Mouse (Mus musculus) cerebellum, adult 2 months (tissue): ENCODE measurements around the gene Slc19a3.

Source experiments
- CTCF ChIP-seq: fragments of 200-500 bp; IDR thresholded peaks from 2 replicates; pipeline ENCODE4 v1.5.1; 2011; ENCODE audit warnings: low read depth, mild to moderate bottlenecking, control low read depth, low read length, moderate library complexity, borderline replicate concordance; ENCODE audit not compliant: insufficient read depth
- POLR2A ChIP-seq: fragments of 200-500 bp; IDR thresholded peaks from 2 replicates; pipeline ENCODE4 v1.6.1; 2011; ENCODE audit warnings: low read length, control low read depth, borderline replicate concordance; ENCODE audit not compliant: insufficient read depth

GRCm38 (mm10) chr1:82993947-82994346, 44.3 kb downstream of the Slc19a3 start:
- TF ChIP-seq CTCF: no peak
- TF ChIP-seq POLR2A: no peak
